Mouse (Mus musculus): ENCODE data around the gene Gna14. TPM values are rescaled to one million over a fixed set of nuclear protein-coding genes. Genes with fewer than 3 reads are reported as not detected.
A peak's percentile ranks its signal among the peaks of the same experiment; 100 is the strongest.

The Gna14 gene
- total RNA-seq, 2 experiments from 2014 or later, result 2.0 to 2.3 TPM

DNA sequence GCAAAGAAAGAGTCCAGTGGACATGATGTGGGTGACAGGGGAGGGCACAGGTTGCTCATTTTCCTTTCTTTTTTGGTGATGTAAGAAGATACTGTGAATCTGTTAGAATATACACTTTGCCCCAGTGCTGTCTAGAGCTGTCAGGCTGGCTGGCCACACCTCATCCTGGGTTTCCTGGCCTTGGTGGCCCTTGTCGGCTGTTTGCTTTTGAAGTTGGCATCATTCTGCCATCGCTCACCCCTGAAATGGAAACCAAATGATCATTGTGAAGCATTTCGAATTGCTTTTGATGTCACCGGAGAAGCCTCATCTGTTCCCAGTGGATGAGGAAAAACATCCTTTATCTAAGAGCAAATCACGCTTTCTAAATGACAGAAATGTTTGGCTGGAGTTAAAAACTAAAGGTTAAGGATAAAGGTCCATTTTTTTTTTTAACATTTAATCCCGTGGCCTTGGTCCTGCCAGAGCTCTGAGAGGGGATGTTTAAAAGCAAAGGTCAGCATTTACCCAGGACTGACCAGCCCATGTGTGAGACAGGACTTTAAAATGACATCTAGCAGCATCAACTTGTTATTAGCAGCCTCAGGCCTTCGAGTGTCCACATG, 144.2 kb downstream of the Gna14 start:
- no peak for DNase-seq (ENCODE audit: extremely low spot score in 1 of 2, low spot score in 1 of 2)

DNA sequence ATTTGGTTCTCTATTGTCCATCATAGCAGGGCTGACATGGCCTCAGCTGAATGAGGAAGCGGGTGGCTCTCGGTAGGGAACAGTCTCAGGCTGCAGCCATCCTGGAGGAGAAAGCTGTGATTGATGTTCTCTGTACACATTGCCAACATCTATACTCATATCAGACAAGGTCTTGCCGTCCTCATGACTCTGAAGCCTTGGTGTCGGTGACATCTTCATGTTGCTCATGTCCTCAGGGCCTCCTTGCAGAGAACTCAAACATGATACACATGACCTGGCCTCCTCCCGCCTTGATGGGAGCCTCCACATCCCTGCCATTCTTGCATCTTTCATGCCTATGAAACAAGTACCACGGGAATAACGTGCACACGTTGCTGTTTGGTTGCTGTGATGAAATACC, 144.9 kb downstream of the Gna14 start:
- DNase-seq (ENCODE audit: extremely low spot score in 1 of 2, low spot score in 1 of 2), result no peak

GRCm38 (mm10) chr19:16584546-16584945, 149.0 kb downstream of the Gna14 start:
- no peak for DNase-seq (ENCODE audit: extremely low spot score in 1 of 2, low spot score in 1 of 2)

DNA sequence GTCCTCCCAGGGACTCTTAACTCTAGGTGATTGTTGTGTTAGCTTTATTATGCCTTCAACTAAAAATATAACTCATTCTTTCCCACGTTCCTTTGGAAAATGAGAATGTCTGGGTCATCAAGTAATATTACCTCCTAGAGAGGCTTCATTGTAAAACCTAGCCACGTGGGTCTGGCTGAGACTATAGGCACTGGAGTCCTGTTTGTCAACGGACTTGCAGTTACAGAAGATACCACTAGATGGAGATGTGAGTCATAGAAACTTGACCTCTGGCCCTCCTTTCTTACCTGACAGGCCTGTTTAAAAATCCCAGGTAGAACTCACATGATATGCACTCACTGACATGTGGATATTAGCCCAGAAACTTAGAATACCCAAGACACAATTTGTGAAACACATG, 149.8 kb downstream of the Gna14 start:
- DNase-seq (ENCODE audit: extremely low spot score in 1 of 2, low spot score in 1 of 2), result no peak

- no peak for DNase-seq (ENCODE audit: extremely low spot score in 1 of 2, low spot score in 1 of 2)
Measured at GRCm38 (mm10) chr19:16593256-16593974, 157.9 kb downstream of the Gna14 start.

DNA sequence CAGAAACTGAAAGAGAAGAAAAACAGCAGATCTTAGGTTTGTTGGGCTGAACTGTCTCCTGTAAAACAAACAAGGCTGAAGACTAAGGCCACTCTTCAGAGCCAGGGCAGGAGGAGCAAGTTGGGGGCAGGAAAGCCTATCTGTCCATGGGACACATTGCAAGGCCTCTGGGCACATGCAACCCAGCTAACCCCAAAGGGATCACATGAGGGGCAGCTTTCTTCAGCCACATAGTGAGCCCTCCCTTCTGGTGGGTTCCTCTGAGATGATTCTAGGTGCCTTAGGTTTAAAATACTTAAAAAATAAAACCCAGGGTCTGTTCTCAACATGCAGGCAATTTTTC, 158.4 kb downstream of the Gna14 start:
- no peak for DNase-seq (ENCODE audit: extremely low spot score in 1 of 2, low spot score in 1 of 2)

DNA sequence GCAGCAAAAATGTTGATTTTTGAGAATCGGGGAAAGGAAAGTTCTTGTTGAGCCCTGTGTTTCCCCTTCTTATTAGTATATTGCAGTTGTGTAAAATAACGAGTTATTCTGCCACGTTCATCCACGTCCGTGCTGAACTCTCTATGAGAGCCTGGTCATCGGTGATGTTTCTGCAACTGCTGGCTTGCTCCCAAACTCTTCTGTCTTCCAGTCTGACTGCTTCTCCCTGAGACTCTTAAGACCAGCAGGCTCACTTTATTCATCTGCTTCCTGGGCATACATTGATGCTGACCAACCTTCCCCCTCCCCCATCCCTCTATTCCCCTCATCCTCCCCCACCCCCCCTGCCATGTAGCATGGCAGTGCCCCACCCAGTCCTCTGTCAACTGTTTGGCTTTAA, 161.7 kb downstream of the Gna14 start:
- no peak for DNase-seq (ENCODE audit: extremely low spot score in 1 of 2, low spot score in 1 of 2)

- DNase-seq (ENCODE audit: extremely low spot score in 1 of 2, low spot score in 1 of 2), result no peak
Measured at GRCm38 (mm10) chr19:16598653-16599297, 163.2 kb downstream of the Gna14 start.

- DNase-seq (ENCODE audit: extremely low spot score in 1 of 2, low spot score in 1 of 2), result peak; percentile 28 to 79
Measured at GRCm38 (mm10) chr19:16599298-16599970, 163.9 kb downstream of the Gna14 start.

- DNase-seq (ENCODE audit: extremely low spot score in 1 of 2, low spot score in 1 of 2), result no peak
Measured at GRCm38 (mm10) chr19:16602026-16602425, 166.5 kb downstream of the Gna14 start.

DNA sequence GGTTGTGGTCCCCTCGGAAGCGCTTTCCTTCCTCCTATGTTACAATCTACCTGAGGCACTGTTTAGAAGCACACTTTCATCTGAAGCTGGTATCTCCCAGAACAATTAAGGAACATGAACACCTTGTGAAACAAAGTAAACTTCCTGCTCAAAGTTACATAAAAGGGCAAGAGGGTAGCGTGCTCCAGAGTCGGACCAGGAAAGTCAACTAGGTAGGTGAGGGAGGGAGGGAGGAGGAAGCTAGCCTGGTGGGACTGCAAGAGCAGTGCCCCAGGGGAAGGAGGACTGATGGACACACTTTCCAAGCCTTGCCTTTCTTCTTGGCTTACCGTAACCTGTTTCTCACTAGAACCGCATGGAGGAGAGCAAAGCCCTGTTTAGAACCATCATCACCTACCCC, 172.1 kb downstream of the Gna14 start:
- no peak for DNase-seq (ENCODE audit: extremely low spot score in 1 of 2, low spot score in 1 of 2)

- DNase-seq (ENCODE audit: extremely low spot score in 1 of 2, low spot score in 1 of 2), result no peak
Measured at GRCm38 (mm10) chr19:16623154-16623553, 187.6 kb downstream of the Gna14 start.

GRCm38 (mm10) chr19:16624994-16625393, 189.4 kb downstream of the Gna14 start:
- no peak for DNase-seq (ENCODE audit: extremely low spot score in 1 of 2, low spot score in 1 of 2)

GRCm38 (mm10) chr19:16625610-16626395, 190.2 kb downstream of the Gna14 start:
- no peak for DNase-seq (ENCODE audit: extremely low spot score in 1 of 2, low spot score in 1 of 2)
